In the genomic region with DNA sequence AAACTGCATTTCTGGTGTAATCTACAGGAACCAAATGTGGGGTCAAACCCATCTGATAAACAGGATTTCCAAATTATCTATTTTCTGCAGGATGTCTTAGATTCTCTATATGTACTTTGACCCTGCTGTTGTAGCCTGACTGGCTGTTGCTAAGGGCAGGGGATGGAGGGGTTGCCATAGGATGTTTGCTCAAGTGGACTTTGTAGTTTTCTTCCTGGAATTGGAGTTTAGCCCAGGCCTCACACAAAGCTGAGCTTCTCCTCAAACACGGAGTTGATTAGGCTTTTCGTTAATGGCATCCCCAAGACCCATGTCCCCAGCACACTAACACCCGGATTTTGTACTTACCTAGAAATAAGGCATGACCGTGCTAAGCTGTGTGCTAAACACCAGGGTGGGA, we compare ENCODE assay signal across 22 mouse cellular contexts.
"Had no signal": no experiment of that assay in that cellular context is flagged by ENCODE, and none has a peak within 500 bp of the region (broad histone marks: within the 10 kb centered on the region; RNA-seq: fewer than 3 reads in every experiment).

No protein-coding gene starts in this region.

- H3K27me3 ChIP-seq: midbrain, embryonic 12.5 days; midbrain, embryonic 15.5 days; neural tube, embryonic 12.5 days; neural tube, embryonic 15.5 days had no signal

- H3K4me1 ChIP-seq: midbrain, embryonic 12.5 days; midbrain, embryonic 15.5 days; neural tube, embryonic 12.5 days; neural tube, embryonic 15.5 days had no signal

- DNase-seq: kidney, adult 9 months; kidney, postnatal 14 days; kidney, postnatal 4 days; layer of hippocampus, adult 9-11 months; lung, embryonic 14.5 days; right cerebral cortex, adult 18-20 months; right cerebral cortex, postnatal 14 days; right cerebral cortex, postnatal 4 days; thymus, adult 2 months; thymus, postnatal 14 days; thymus, postnatal 4 days had no signal

- ATAC-seq: intestine, postnatal 0 days; lung, postnatal 0 days; midbrain, embryonic 15.5 days had no signal

- H3K9ac ChIP-seq: liver, embryonic 14.5 days; lung, embryonic 14.5 days; midbrain, embryonic 12.5 days; midbrain, embryonic 15.5 days; neural tube, embryonic 12.5 days; neural tube, embryonic 15.5 days had no signal

- H3K36me3 ChIP-seq: midbrain, embryonic 12.5 days; midbrain, embryonic 15.5 days; neural tube, embryonic 12.5 days; neural tube, embryonic 15.5 days had no signal

- H3K9me3 ChIP-seq: midbrain, embryonic 12.5 days; midbrain, embryonic 15.5 days; neural tube, embryonic 12.5 days; neural tube, embryonic 15.5 days had no signal

- H3K4me2 ChIP-seq: lung, embryonic 14.5 days; midbrain, embryonic 12.5 days; midbrain, embryonic 15.5 days; neural tube, embryonic 12.5 days; neural tube, embryonic 15.5 days had no signal

- H3K4me3 ChIP-seq: layer of hippocampus, adult 2 months; left cerebral cortex, adult 2 months; midbrain, embryonic 12.5 days; midbrain, embryonic 15.5 days; neural tube, embryonic 12.5 days; neural tube, embryonic 15.5 days had no signal

- H3K27ac ChIP-seq: layer of hippocampus, adult 2 months; left cerebral cortex, adult 2 months; liver, embryonic 14.5 days; macrophage; midbrain, embryonic 12.5 days; midbrain, embryonic 15.5 days; neural tube, embryonic 12.5 days; neural tube, embryonic 15.5 days; stomach, postnatal 0 days had no signal
